In the genomic region with DNA sequence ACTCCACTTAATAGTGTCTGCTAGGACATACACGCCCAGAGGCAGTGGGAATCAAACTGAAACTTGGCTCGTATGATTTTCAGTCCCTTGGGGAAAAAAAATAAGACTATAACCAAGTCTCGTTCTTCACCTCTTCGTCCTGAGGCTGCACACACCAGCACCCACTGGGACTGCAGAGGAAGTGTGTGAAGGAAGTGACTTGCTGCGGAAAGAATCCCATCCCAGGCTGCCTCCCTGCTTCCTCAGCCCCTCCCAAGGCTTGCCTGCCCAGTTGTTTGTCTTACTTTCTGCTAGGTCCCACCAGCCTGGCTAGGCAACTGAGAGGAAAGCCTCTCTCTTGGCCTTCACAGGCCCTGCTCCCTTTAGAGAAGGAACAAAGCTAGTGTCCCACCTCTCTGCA, we compare ENCODE assay signal across 9 mouse cellular contexts. TPM values are rescaled to one million over a fixed set of nuclear protein-coding genes. Genes with fewer than 3 reads are reported as not detected.
DNase-seq lines count a peak whose midpoint lies in the region; ATAC-seq and TF ChIP-seq lines count a peak whose summit lies in the region.
"Had no signal": no experiment of that assay in that cellular context is flagged by ENCODE, and none has a peak within 500 bp of the region (broad histone marks: within the 10 kb centered on the region; RNA-seq: fewer than 3 reads in every experiment).

No protein-coding gene starts in this region.

- H3K27me3 ChIP-seq in heart, embryonic 10.5 days (ENCODE audit: insufficient read depth, poor library complexity, severe bottlenecking): no peaks in the 10 kb centered on the region
- H3K27me3 ChIP-seq in small intestine, adult 2 months (ENCODE audit: control insufficient read depth, insufficient read depth, low read length): no peaks in the 10 kb centered on the region
- no peaks in the 10 kb centered on the region for H3K27me3 ChIP-seq in forebrain, embryonic 16.5 days (replicated peaks; ENCODE audit: control insufficient read depth, insufficient read depth, low read length)
- H3K27me3 ChIP-seq: limb, embryonic 12.5 days had no signal

- peaks cover 69% of the 10 kb centered on the region for H3K36me3 ChIP-seq in heart, embryonic 10.5 days
- H3K36me3 ChIP-seq in small intestine, adult 2 months (ENCODE audit: control insufficient read depth, insufficient read depth, low read length): peaks cover 44% of the 10 kb centered on the region
- peaks cover 16% of the 10 kb centered on the region for H3K36me3 ChIP-seq in forebrain, embryonic 16.5 days (ENCODE audit: control insufficient read depth, insufficient read depth)

- H3K4me3 ChIP-seq in heart, embryonic 10.5 days: no peak overlapping the region
- H3K4me3 ChIP-seq in small intestine, adult 2 months (ENCODE audit: low read depth, low read length): no peak overlapping the region
- H3K4me3 ChIP-seq in forebrain, embryonic 16.5 days (replicated peaks; ENCODE audit: low read length): no peak overlapping the region
- H3K4me3 ChIP-seq: limb, embryonic 12.5 days had no signal

- TF ChIP-seq POLR2A in small intestine, adult 2 months (IDR thresholded peaks at IDR 0.05; ENCODE audit: low read depth, low read length): no peak

- peaks cover 6% of the 10 kb centered on the region; the same call in 1 of the 2 replicates for H3K4me1 ChIP-seq in heart, embryonic 10.5 days
- H3K4me1 ChIP-seq in small intestine, adult 2 months (ENCODE audit: control insufficient read depth, insufficient read depth, insufficient read length, low read length): no peaks in the 10 kb centered on the region
- H3K4me1 ChIP-seq in forebrain, embryonic 16.5 days (replicated peaks; ENCODE audit: control insufficient read depth, insufficient read depth, low read length): no peaks in the 10 kb centered on the region
- H3K4me1 ChIP-seq: limb, embryonic 12.5 days had no signal

- no peak for ATAC-seq in forebrain, embryonic 16.5 days

- H3K9ac ChIP-seq in forebrain, embryonic 16.5 days (replicated peaks; ENCODE audit: low read depth, low read length): no peak overlapping the region
- H3K9ac ChIP-seq: limb, embryonic 12.5 days had no signal

- WGBS in heart, embryonic 10.5 days: 69% methylated on average over 5 of the region's 5 CpGs
- 63% methylated on average over 5 of the region's 5 CpGs for WGBS in small intestine, adult 2 months
- WGBS in forebrain, embryonic 16.5 days: 91% methylated on average over 5 of the region's 5 CpGs

- peak; percentile 53 for DNase-seq in adrenal gland, adult 2 months
- no peak for DNase-seq in adrenal gland, postnatal 4 days (ENCODE audit: low spot score in 2 of 2)
- DNase-seq in heart, embryonic 10.5 days (ENCODE audit: low spot score): no peak
- DNase-seq in kidney, postnatal 10 days: peak; percentile 65
- DNase-seq in embryo, embryonic 11 days: no peak
- DNase-seq in left cerebral cortex, postnatal 14 days (ENCODE audit: low spot score in 2 of 2): no peak

- intact Hi-C loops in left cerebral cortex, postnatal 14 days (cut with DNase I): loop anchor here (2.0 to 10.0 kb wide), 2 partner anchors 153 to 179 kb away; no protein-coding TSS in a partner anchor

- H3K4me2 ChIP-seq in forebrain, embryonic 16.5 days (ENCODE audit: low read length): no peak overlapping the region
- H3K4me2 ChIP-seq: limb, embryonic 12.5 days had no signal

- H3K27ac ChIP-seq in heart, embryonic 10.5 days: peak overlapping the region; percentile 59
- H3K27ac ChIP-seq in small intestine, adult 2 months (ENCODE audit: insufficient read depth, low read depth, low read length): peak overlapping the region; percentile 51; the same call in 1 of the 2 replicates
- H3K27ac ChIP-seq in forebrain, embryonic 16.5 days (ENCODE audit: low read length): no peak overlapping the region
- H3K27ac ChIP-seq: limb, embryonic 12.5 days had no signal

- TF ChIP-seq CTCF in small intestine, adult 2 months (IDR thresholded peaks at IDR 0.05; ENCODE audit: extremely low read depth, insufficient read length, insufficient replicate concordance, low read depth, low read length): no peak

- no peaks in the 10 kb centered on the region for H3K9me3 ChIP-seq in heart, embryonic 10.5 days
- H3K9me3 ChIP-seq in forebrain, embryonic 16.5 days (ENCODE audit: control insufficient read depth, low read length): no peaks in the 10 kb centered on the region
- H3K9me3 ChIP-seq: limb, embryonic 12.5 days had no signal

RNA-seq across cellular contexts. Expression of gene Cpsf3, which starts 20.9 kb away (rescaled TPM):
- total RNA-seq in adrenal gland, adult 2 months (2021): 10 to 100 TPM; 63.9 to 67.1 TPM
- 12.9 and 21.2 TPM in 2 replicates for polyA plus RNA-seq in adrenal gland, adult 2 months (2012; rRNA removed)
- 10 to 100 TPM; 84.3 to 88.2 TPM for total RNA-seq in adrenal gland, postnatal 4 days (2021)
- polyA plus RNA-seq in heart, embryonic 10.5 days (2016; fragmentation: Nextera tagmentation; extraction: Ambion mirVana): 91.9 and 106 TPM in 2 replicates
- polyA plus RNA-seq in small intestine, adult 2 months (2012; rRNA removed): 3.7 and 9.9 TPM in 2 replicates
- 117 and 124 TPM in 2 replicates for polyA plus RNA-seq in forebrain, embryonic 16.5 days (2015; fragmentation: Nextera tagmentation; extraction: Ambion mirVana)
- 10 to 100 TPM; 43.6 to 48.4 TPM for total RNA-seq in left cerebral cortex, postnatal 14 days (2021)

RNA-seq across cellular contexts. Expression of gene Itgb1bp1, which starts 21.8 kb away (rescaled TPM):
- 10 to 100 TPM; 82.2 to 97.0 TPM for total RNA-seq in adrenal gland, adult 2 months (2021)
- polyA plus RNA-seq in adrenal gland, adult 2 months (2012; rRNA removed): 12.6 and 18.8 TPM in 2 replicates
- total RNA-seq in adrenal gland, postnatal 4 days (2021): 10 to 100 TPM; 53.9 to 57.4 TPM
- polyA plus RNA-seq in heart, embryonic 10.5 days (2016; fragmentation: Nextera tagmentation; extraction: Ambion mirVana): 39.5 and 40.8 TPM in 2 replicates
- 2.1 and 3.7 TPM in 2 replicates for polyA plus RNA-seq in small intestine, adult 2 months (2012; rRNA removed)
- polyA plus RNA-seq in forebrain, embryonic 16.5 days (2015; fragmentation: Nextera tagmentation; extraction: Ambion mirVana): 43.2 and 43.5 TPM in 2 replicates
- total RNA-seq in left cerebral cortex, postnatal 14 days (2021): 10 to 100 TPM; 34.3 to 37.1 TPM

RNA-seq across cellular contexts. Expression of gene Iah1, which starts 51.9 kb away (rescaled TPM):
- 10 to 100 TPM; 61.2 to 65.0 TPM for total RNA-seq in adrenal gland, adult 2 months (2021)
- 68.7 and 108 TPM in 2 replicates for polyA plus RNA-seq in adrenal gland, adult 2 months (2012; rRNA removed)
- total RNA-seq in adrenal gland, postnatal 4 days (2021): 10 to 100 TPM; 59.1 to 61.7 TPM
- 38.9 and 40.8 TPM in 2 replicates for polyA plus RNA-seq in heart, embryonic 10.5 days (2016; fragmentation: Nextera tagmentation; extraction: Ambion mirVana)
- 10.7 and 63.7 TPM in 2 replicates for polyA plus RNA-seq in small intestine, adult 2 months (2012; rRNA removed)
- polyA plus RNA-seq in forebrain, embryonic 16.5 days (2015; fragmentation: Nextera tagmentation; extraction: Ambion mirVana): 40.2 and 40.6 TPM in 2 replicates
- total RNA-seq in left cerebral cortex, postnatal 14 days (2021): 10 to 100 TPM; 18.3 to 21.2 TPM

Comparison
In these comparisons a context has a peak if more than half of its experiments do, and no peak if none do; other contexts are left out.
1. DNase-seq: peak in adrenal gland, adult 2 months (single experiment) and kidney, postnatal 10 days (single experiment); none in adrenal gland, postnatal 4 days (0 of 2), heart, embryonic 10.5 days (single experiment), embryo, embryonic 11 days (single experiment) and left cerebral cortex, postnatal 14 days (0 of 2).